Mouse (Mus musculus) hindbrain, embryonic 14.5 days (tissue): ENCODE data around the gene Nid2. TPM values are rescaled to one million over a fixed set of nuclear protein-coding genes. Genes with fewer than 3 reads are reported as not detected.

Source experiments
- ATAC-seq: fragments of 200-750 bp; cut with Nextera tagmentation; 2 replicates; pipeline ENCODE4 v1.8.0; 2017; ENCODE audit warnings: moderate number of reproducible peaks, mild to moderate bottlenecking, moderate TSS enrichment, moderate library complexity; ENCODE audit not compliant: low FRiP score
- DNase-seq: peaks from one replicate; pipeline ENCODE4 v3.0.0-alpha.2; 2015; ENCODE audit warnings: low spot score
- H3K27ac ChIP-seq: fragments of 300-500 bp; sonication (generic); 2 replicates; pipeline ENCODE4 v1.5.1; 2014; ENCODE audit warnings: mild to moderate bottlenecking, moderate library complexity
- H3K27me3 ChIP-seq: fragments of 300-500 bp; sonication (generic); 2 replicates; pipeline ENCODE4 v1.6.1; 2014; ENCODE audit warnings: mild to moderate bottlenecking, low read length, mixed read lengths; ENCODE audit not compliant: control insufficient read depth, insufficient read depth
- H3K36me3 ChIP-seq: fragments of 300-500 bp; sonication (generic); replicated peaks from 2 replicates; pipeline ENCODE4 v1.6.1; 2014; ENCODE audit not compliant: control insufficient read depth, insufficient read depth
- H3K4me1 ChIP-seq: fragments of 300-500 bp; sonication (generic); replicated peaks from 2 replicates; pipeline ENCODE4 v1.6.1; 2014; ENCODE audit warnings: antibody characterized with exemption, low read length, mixed read lengths; ENCODE audit not compliant: control insufficient read depth, insufficient read depth
- H3K4me2 ChIP-seq: fragments of 300-500 bp; sonication (generic); replicated peaks from 2 replicates; pipeline ENCODE4 v1.6.1; 2014; ENCODE audit warnings: mild to moderate bottlenecking, moderate library complexity
- H3K4me3 ChIP-seq: fragments of 300-500 bp; sonication (generic); replicated peaks from 2 replicates; pipeline ENCODE4 v1.5.1; 2014; ENCODE audit warnings: mild to moderate bottlenecking, low read length
- H3K9ac ChIP-seq: fragments of 300-500 bp; sonication (generic); 2 replicates; pipeline ENCODE4 v1.6.1; 2014
- H3K9me3 ChIP-seq: fragments of 300-500 bp; sonication (generic); 2 replicates; pipeline ENCODE4 v1.6.1; 2016; ENCODE audit warnings: low read length; ENCODE audit not compliant: control insufficient read depth
- WGBS: fragments of 180-500 bp; shearing (Covaris S2); extraction: QIAGEN DNeasy Blood & Tissue Kit; methylation state at CpG from one replicate; pipeline ENCODE4 v1.1.7; 2014; 5-methylcytosine and 5-hydroxymethylcytosine counted together
- polyA plus RNA-seq: library from polyadenylated mRNA; unstranded; fragments of >200 nt; fragmentation: Nextera tagmentation; extraction: Ambion mirVana; gene quantifications from 2 replicates; pipeline ENCODE4 v1.2.1, GENCODE M21; 2014

Gene Nid2
- polyA plus RNA-seq, 1 experiment from 2014 or later = 48.7 TPM

DNA sequence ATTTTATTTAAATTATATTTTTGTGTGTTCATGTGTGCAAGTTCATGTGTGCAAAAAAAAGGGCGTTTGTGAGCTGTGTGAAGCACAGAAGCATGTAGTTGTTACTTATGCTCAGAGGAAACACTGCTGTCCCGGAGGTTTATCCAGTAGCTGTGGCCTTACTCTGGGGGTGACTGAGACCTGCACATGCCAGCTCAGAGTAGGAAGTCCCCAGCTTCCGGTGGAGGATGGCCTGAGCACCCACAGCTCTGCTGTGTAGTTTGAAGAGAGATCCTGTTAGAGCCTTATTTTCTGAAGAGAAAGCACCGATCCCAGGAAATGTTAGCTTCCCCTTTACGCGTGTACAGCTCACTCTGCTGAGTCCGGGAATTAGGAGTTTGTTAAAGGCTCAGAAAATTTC lies 20.1 kb downstream of the Nid2 start:
- Histone ChIP-seq H3K27me3 (no peaks in the 10 kb centered on the region), H3K9ac (no peak overlapping the region), H3K27ac (no peak overlapping the region), H3K4me1 (no peaks in the 10 kb centered on the region), H3K36me3 (no peaks in the 10 kb centered on the region), H3K9me3 (no peaks in the 10 kb centered on the region), H3K4me3 (no peak overlapping the region), H3K4me2 (no peak overlapping the region)
- ATAC-seq (no peak), DNase-seq (no peak)
- WGBS = 79% methylated on average over 7 of the region's 7 CpGs

- Histone ChIP-seq H3K27me3 (no peaks in the 10 kb centered on the region), H3K4me1 (no peaks in the 10 kb centered on the region), H3K36me3 (no peaks in the 10 kb centered on the region), H3K4me3 (no peak overlapping the region), H3K9me3 (no peaks in the 10 kb centered on the region), H3K4me2 (no peak overlapping the region), H3K9ac (no peak overlapping the region), H3K27ac (no peak overlapping the region)
- DNase-seq (no peak), ATAC-seq (no peak)
- WGBS = 86% methylated on average over 13 of the region's 13 CpGs
Measured at GRCm38 (mm10) chr14:19774036-19774628, 23.1 kb downstream of the Nid2 start.

GRCm38 (mm10) chr14:19775491-19775890 lies 24.4 kb downstream of the Nid2 start:
- Histone ChIP-seq H3K27ac (no peak overlapping the region), H3K4me1 (no peaks in the 10 kb centered on the region), H3K9ac (no peak overlapping the region), H3K9me3 (no peaks in the 10 kb centered on the region), H3K4me3 (no peak overlapping the region), H3K4me2 (no peak overlapping the region), H3K27me3 (no peaks in the 10 kb centered on the region), H3K36me3 (no peaks in the 10 kb centered on the region)
- no peak for DNase-seq
- 92% methylated on average over 4 of the region's 4 CpGs for WGBS
- ATAC-seq = no peak

- WGBS = 93% methylated on average over 5 of the region's 5 CpGs
- no peak for ATAC-seq
- Histone ChIP-seq H3K9me3 (no peaks in the 10 kb centered on the region), H3K27me3 (no peaks in the 10 kb centered on the region), H3K36me3 (no peaks in the 10 kb centered on the region), H3K27ac (no peak overlapping the region), H3K4me2 (no peak overlapping the region), H3K9ac (no peak overlapping the region), H3K4me1 (no peaks in the 10 kb centered on the region), H3K4me3 (no peak overlapping the region)
- no peak for DNase-seq
Measured at GRCm38 (mm10) chr14:19776179-19776578, 25.1 kb downstream of the Nid2 start.

DNA sequence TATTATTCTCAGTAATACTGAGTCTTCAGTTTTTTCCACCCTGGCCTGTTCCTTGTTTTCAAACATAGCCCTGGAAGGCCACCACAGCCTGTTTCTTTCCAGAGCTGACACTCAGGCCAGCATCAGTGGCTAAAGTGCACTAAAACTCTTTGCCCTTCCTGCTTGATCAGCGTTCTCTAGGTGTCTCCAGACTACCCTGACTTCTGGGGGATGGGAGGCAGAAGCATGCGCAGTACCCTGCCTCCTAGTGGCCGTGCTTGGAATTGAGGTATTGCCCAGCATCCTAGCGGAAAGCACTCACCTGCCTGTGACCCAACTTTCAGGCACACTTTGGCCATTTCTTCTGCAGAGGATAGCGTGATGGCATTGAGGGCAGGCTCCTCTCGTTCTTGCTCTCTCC lies 25.8 kb downstream of the Nid2 start:
- Histone ChIP-seq H3K27me3 (no peaks in the 10 kb centered on the region), H3K27ac (no peak overlapping the region), H3K9ac (no peak overlapping the region), H3K4me2 (no peak overlapping the region), H3K36me3 (no peaks in the 10 kb centered on the region), H3K9me3 (no peaks in the 10 kb centered on the region), H3K4me3 (no peak overlapping the region), H3K4me1 (no peaks in the 10 kb centered on the region)
- WGBS = 52% methylated on average over 6 of the region's 6 CpGs
- DNase-seq (no peak), ATAC-seq (no peak)

DNA sequence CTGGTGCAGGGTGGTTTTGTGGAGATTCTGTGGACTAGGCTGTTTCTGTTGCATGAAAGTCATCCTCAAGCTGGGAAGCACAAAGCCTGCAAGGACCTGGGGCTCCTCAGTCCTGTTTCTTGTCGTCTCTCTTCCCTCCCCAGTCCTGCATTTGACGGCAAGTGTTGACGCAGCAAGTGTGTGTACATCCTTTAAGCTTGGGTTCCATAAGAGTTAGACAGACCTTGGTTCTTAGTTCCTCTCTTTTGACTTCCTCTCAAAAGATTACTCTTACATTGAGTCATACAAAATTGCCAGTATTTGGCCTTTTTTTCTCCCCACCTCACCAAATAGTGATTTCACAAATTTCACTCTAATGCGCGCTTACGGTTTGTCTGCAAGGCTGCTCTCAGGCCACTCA lies 26.3 kb downstream of the Nid2 start:
- H3K4me3 ChIP-seq = no peak overlapping the region
- H3K4me2 ChIP-seq = no peak overlapping the region
- no peaks in the 10 kb centered on the region for H3K4me1 ChIP-seq
- no peaks in the 10 kb centered on the region for H3K36me3 ChIP-seq
- no peak overlapping the region for H3K27ac ChIP-seq
- no peaks in the 10 kb centered on the region for H3K9me3 ChIP-seq
- WGBS = 90% methylated on average over 6 of the region's 6 CpGs
- H3K27me3 ChIP-seq = no peaks in the 10 kb centered on the region
- no peak for ATAC-seq
- DNase-seq = no peak
- H3K9ac ChIP-seq = no peak overlapping the region

DNA sequence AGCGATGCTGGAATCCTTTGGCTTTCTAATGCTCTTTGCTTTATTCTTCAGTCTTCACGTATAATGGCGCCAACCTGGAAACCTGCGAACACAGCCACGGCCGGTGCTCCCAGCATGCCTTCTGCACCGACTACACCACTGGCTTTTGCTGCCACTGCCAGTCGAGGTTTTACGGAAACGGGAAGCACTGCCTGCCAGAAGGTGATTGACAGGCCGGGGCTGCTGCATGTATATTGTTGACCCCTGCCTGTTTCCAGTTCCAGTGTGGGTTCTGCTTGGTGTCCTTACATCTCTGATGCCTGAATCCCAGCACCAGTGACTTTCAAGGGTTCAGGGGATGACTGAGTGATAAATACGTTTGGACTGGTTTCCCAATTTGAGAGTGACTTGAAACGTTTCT lies 26.9 kb downstream of the Nid2 start:
- Histone ChIP-seq H3K36me3 (no peaks in the 10 kb centered on the region), H3K4me2 (no peak overlapping the region), H3K9ac (no peak overlapping the region), H3K4me3 (no peak overlapping the region), H3K9me3 (no peaks in the 10 kb centered on the region), H3K27me3 (no peaks in the 10 kb centered on the region), H3K27ac (no peak overlapping the region), H3K4me1 (no peaks in the 10 kb centered on the region)
- WGBS = 89% methylated on average over 13 of the region's 13 CpGs
- no peak for DNase-seq
- no peak for ATAC-seq

GRCm38 (mm10) chr14:19785797-19786588 lies 34.9 kb downstream of the Nid2 start:
- Histone ChIP-seq H3K4me3 (no peak overlapping the region), H3K27ac (no peak overlapping the region), H3K4me1 (no peaks in the 10 kb centered on the region), H3K9ac (no peak overlapping the region), H3K36me3 (no peaks in the 10 kb centered on the region), H3K27me3 (no peaks in the 10 kb centered on the region), H3K9me3 (no peaks in the 10 kb centered on the region), H3K4me2 (no peak overlapping the region)
- WGBS = 87% methylated on average over 9 of the region's 9 CpGs
- no peak for ATAC-seq
- DNase-seq = no peak

DNA sequence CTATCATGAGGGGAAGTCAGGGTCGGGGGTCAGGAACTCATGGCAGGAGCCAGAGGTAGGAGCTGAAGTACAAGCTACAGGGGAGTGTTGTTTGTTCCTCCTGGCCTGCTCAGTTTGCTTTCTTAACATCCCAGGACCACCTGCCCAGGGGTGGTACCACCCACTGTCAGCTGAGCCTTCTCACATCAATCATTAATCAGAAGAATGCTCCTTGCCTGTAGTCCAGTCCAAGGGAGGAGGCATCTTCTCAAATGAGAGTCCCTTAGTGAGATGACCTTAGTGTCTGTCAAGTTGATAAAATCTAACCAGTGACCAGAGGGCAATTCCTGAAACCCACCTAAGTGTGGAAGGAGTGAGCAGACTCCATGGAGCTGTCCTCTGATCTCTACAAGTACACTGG lies 37.4 kb downstream of the Nid2 start:
- Histone ChIP-seq H3K27me3 (no peaks in the 10 kb centered on the region), H3K9me3 (no peaks in the 10 kb centered on the region), H3K27ac (no peak overlapping the region), H3K9ac (no peak overlapping the region), H3K36me3 (no peaks in the 10 kb centered on the region), H3K4me1 (no peaks in the 10 kb centered on the region), H3K4me2 (no peak overlapping the region), H3K4me3 (no peak overlapping the region)
- DNase-seq (no peak), ATAC-seq (no peak)
- WGBS = 86% methylated on average over 1 of the region's 1 CpGs
